Mouse (Mus musculus): Measurements from ENCODE around the gene Mageb4.
"Not testable (repeated sequence)": the region's sequence is repeated elsewhere in the genome, so short reads cannot be mapped to it uniquely, and the experiment has no call there.

Mageb4 gene

GRCm38 (mm10) chrX:86304993-86305392 is at the start of gene Mageb4:
Gene Mageb4, minus strand, starts transcription at chrX:86305093.
- not testable (repeated sequence) for DNase-seq (ENCODE audit: low spot score in 2 of 2)

- not testable (repeated sequence) for DNase-seq (ENCODE audit: low spot score in 2 of 2)
Measured at GRCm38 (mm10) chrX:86284597-86284996, 20.3 kb downstream of the Mageb4 start.

- not testable (repeated sequence) for DNase-seq (ENCODE audit: low spot score in 2 of 2)
Measured at GRCm38 (mm10) chrX:86245950-86246349, 58.9 kb downstream of the Mageb4 start.

- no peak for DNase-seq (ENCODE audit: low spot score in 2 of 2)
Measured at GRCm38 (mm10) chrX:86237246-86237645, 67.6 kb downstream of the Mageb4 start.

All from cerebellum, postnatal 4 days (tissue).